Mouse (Mus musculus) megakaryocyte, embryonic 14.5 days (primary cell): ENCODE data around the gene Coro1b.

Source experiments
- FLI1 ChIP-seq: IDR thresholded peaks from 2 replicates; pipeline ENCODE4 v1.6.1; 2012; ENCODE audit warnings: low read length, inconsistent platforms, mixed read lengths
- GATA1 ChIP-seq: IDR thresholded peaks from 3 replicates; pipeline ENCODE4 v1.6.1; 2012; ENCODE audit warnings: mixed read lengths, low read length, inconsistent platforms, borderline replicate concordance

DNA sequence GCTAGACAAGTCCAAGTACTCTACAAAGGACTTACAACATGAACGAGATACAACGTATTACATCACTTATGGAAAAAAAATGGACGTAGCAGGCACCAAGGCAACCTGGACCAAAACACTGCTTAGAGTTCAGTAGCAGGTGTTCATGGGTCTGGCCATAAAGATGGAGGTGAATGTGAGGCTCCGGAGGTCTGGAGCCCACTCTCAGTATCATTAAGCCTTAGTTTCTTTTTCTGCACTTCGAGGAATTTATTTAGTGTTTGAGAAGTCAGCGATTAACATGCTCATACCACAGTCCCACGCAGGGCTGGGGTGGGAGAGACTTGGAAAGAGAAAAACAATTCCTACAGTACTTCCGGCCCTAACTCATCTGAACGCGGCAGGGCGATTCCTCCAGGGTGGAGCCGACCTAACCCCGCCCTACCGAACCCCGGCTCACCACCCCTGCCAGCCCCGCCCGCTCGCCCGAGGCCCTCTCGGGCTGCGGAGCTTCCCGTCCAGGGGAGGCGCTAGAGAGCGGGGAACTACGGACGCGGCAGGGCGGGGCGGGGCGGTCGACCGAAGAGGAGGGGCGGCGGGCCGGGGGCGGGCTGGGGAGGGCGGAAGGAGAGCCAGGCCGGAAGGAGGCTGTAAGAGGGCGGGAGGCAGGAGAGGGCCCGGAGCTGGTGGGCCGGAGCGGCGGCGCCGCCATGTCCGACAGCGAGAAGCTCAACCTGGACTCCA lies 43.3 kb downstream of the Coro1b start, which contains the start of gene Ppp1ca:
- TF ChIP-seq GATA1 (no peak), FLI1 (no peak)
